Mouse (Mus musculus): ENCODE results near the gene Tmem150a.

Gene Tmem150a

GRCm38 (mm10) chr6:72405356-72405755 lies 50.1 kb downstream of the Tmem150a start:
- DNase-seq (ENCODE audit: low spot score) = no peak

GRCm38 (mm10) chr6:72407119-72407518 lies 51.9 kb downstream of the Tmem150a start:
- DNase-seq (ENCODE audit: low spot score) = peak; percentile 69
